Mouse (Mus musculus) CH12.LX (cell line): Measurements from ENCODE around the gene Papola.

Source experiments
- CTCF ChIP-seq, 2 experiments: IDR thresholded peaks in 1 of 2; conservative IDR thresholded peaks in 1 of 2; 2 replicates each; pipeline ENCODE4 v1.5.1; 2011 to 2012; ENCODE audit warnings: low read depth in 2 of 2, low read length in 2 of 2, improper control_type of control experiment in 1 of 2, inconsistent platforms in 1 of 2, mild to moderate bottlenecking in 1 of 2, moderate library complexity in 1 of 2
- TCF12 ChIP-seq: IDR thresholded peaks from 2 replicates; pipeline ENCODE4 v1.6.1; 2014; ENCODE audit warnings: low read depth, mild to moderate bottlenecking, inconsistent platforms, low read length, improper control_type of control experiment

DNA sequence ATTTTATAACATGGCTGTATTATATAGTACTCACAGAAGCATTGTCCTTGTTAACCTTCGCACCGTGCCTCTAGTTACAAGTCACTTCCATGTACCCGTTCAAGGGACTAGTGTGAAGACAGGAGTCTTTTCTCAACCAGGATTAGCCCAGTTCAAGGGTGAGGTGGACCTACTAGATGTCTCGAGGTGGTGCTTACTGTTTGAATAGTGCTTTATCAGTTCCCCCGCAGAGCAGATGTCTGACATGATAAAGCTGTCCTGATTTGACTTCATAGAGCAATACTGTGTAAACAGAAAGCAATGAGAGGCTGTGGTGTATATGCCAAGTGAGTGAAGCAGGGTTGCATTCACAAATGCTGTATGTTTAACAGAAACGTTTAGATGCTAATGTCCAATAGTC is 26.1 kb downstream of the Papola start:
- TF ChIP-seq TCF12, result no peak
- TF ChIP-seq CTCF (conservative IDR thresholded peaks at IDR 0.05 in 1 of 2, IDR thresholded peaks at IDR 0.05 in 1 of 2; ENCODE audit: low read depth in 2 of 2, low read length in 2 of 2), result no peak
